Mouse (Mus musculus) left cerebral cortex, postnatal 10 days (tissue): ENCODE data around the gene 1700031F05Rik. TPM values are rescaled to one million over a fixed set of nuclear protein-coding genes. Genes with fewer than 3 reads are reported as not detected.
"Not testable (repeated sequence)": the region's sequence is repeated elsewhere in the genome, so short reads cannot be mapped to it uniquely, and the experiment has no call there.

Source experiments
- DNase-seq, 2 experiments: peaks; one replicate each; pipeline ENCODE4 v3.0.0; 2021 to 2022; ENCODE audit warnings: low spot score in 2 of 2, mixed read lengths in 1 of 2; ENCODE audit errors: extremely low spot score in 1 of 2
- intact Hi-C: fragments of 180-260 bp; cut with DNase I; formaldehyde crosslinking; loops from one replicate; pipeline ENCODE4 v1.15.1; 2025
- total RNA-seq, 2 experiments: library from RNA; stranded (reverse); gene quantifications; 2 replicates each; pipeline ENCODE4 v1.2.3; 2021

Gene 1700031F05Rik
- not detected for total RNA-seq

DNA sequence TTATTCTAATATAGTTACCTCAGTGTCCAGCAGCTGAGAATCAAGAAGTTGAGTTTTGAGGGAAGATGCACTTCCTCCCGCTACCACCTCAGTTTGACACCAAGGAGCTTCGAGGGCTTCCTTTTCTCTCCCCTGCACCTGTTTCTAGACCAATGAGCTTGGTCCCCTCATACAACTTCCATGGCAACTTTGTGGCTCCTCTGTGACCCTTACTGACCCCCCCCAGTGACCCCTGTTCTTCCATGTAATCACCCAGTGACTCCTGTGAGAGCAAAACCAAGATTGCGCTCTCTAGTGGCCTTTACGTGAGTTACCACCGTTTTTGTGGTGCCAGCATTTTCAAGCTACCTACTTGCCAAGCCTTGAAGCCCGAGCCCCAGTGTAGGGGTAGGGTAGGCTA, at the start of gene 1700031F05Rik:
TSS of gene 1700031F05Rik (minus strand) at position 101 of the 400 bp plus-strand sequence.
- intact Hi-C loops = no loop called here
- no peak for DNase-seq

DNA sequence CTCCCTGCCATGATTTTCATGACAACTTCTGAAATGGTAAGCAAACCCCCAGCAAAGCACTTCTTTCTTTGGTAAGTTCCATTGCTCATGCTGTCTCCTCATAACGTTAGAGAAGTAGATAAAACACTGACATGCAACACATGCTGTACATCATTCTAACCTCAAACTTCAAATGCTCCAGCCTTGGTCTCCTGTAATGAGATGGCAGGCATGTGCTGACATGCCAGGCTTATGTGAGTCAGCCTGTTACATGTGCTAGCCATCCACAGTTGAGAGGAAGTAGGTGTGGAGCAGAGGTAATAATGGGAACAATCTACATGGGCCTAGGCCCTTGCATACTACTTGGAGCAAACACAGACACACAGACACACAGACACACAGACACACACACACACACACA, 47.1 kb upstream of the 1700031F05Rik start:
- intact Hi-C loops = loop anchor here (5.0 kb wide), 1 partner anchor 213 kb away; no protein-coding TSS in a partner anchor
- DNase-seq = not testable (repeated sequence)

- DNase-seq, intact Hi-C loops: not testable (repeated sequence)
Measured at GRCm38 (mm10) chrX:102908587-102908986, 40.8 kb upstream of the 1700031F05Rik start, which contains the start of the genes Dmrtc1a and 1700011M02Rik. Gene Dmrtc1a, minus strand, starts transcription at chrX:102908687. Gene 1700011M02Rik, plus strand, starts transcription at chrX:102908905.

GRCm38 (mm10) chrX:102854516-102854915, 13.3 kb downstream of the 1700031F05Rik start, which contains the start of gene Dmrtc1c2:
Gene Dmrtc1c2, minus strand, starts transcription at chrX:102854616.
- DNase-seq, intact Hi-C loops: not testable (repeated sequence)

DNA sequence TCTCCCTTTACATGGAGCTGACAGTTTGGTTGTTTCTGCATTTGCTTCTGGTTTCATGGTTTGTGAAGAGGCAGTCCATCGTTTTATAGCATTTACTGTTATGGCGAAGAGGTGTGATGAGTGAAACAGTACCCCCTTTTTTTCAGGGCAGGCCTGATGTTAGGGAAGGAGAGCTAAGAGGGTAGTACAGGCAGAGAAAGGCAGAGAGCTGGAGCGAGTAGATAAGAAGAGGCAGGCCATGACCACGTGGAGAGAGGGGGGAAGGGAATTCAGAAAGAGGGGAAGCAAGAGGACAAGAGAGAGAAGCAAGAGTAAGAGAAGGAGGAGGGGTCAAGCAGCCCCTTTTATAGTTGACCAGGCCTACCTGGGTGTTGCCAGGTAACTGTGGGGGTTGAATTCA, 55.5 kb downstream of the 1700031F05Rik start:
- DNase-seq = no peak
- intact Hi-C loops = no loop called here

Other genes with a start within 250 kb of the 1700031F05Rik start
- 10 to 100 TPM; 14.9 to 16.3 TPM for gene Phka1, start 223.7 kb downstream of the 1700031F05Rik start, total RNA-seq
- not detected for gene Gm3880, start 181.0 kb downstream of the 1700031F05Rik start, total RNA-seq
- gene Gm9112, start 160.3 kb downstream of the 1700031F05Rik start, total RNA-seq = not detected
- not detected for gene Dmrtc1b, start 160.1 kb downstream of the 1700031F05Rik start, total RNA-seq
- not detected for gene Dmrtc1c1, start 65.0 kb downstream of the 1700031F05Rik start, total RNA-seq
- not detected for gene Dmrtc1c2, start 13.4 kb downstream of the 1700031F05Rik start, total RNA-seq
- 1 to 10 TPM; 1.4 to 1.9 TPM for gene Dmrtc1a, start 40.7 kb upstream of the 1700031F05Rik start, total RNA-seq
- not detected for gene 1700011M02Rik, start 40.9 kb upstream of the 1700031F05Rik start, total RNA-seq
- gene 1700018G05Rik, start 60.4 kb upstream of the 1700031F05Rik start, total RNA-seq = not detected